Mouse (Mus musculus): ENCODE data around the gene Fxyd1. TPM values are rescaled to one million over a fixed set of nuclear protein-coding genes. Genes with fewer than 3 reads are reported as not detected.

The Fxyd1 gene
- total RNA-seq, 2 experiments from 2014 or later, result 85.4 to 102 TPM

- no peak for DNase-seq
Observed at GRCm38 (mm10) chr7:31052251-31052635, 4.8 kb downstream of the Fxyd1 start.

- no peak for DNase-seq
Observed at GRCm38 (mm10) chr7:31051321-31052021, 5.5 kb downstream of the Fxyd1 start, which contains the start of gene Fxyd7. Fxyd7 (minus strand) TSS chr7:31051467.

DNA sequence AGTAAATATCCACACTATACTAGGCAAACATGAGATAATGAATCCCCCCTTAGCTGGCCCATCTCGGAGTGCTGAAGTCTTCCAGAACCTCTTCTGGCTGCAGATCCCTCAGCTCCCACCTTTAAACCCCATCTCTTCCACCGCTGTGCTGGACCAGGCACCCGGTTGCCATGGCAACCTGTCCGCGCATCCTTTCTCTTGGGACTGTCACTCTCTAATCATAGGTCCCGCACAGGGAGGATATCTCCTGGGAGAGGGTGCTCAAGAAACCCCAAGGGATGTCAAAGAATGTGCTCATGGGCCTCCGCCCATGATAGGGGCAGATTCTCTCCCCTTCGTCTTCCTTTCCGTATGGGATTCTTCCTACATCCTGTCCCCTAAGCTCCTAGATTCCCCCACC, 6.1 kb downstream of the Fxyd1 start:
- DNase-seq, result peak in 1 of 2 experiments; percentile 45

- no peak for DNase-seq
Observed at GRCm38 (mm10) chr7:31050487-31050886, 6.5 kb downstream of the Fxyd1 start.

GRCm38 (mm10) chr7:31049846-31050281, 7.1 kb downstream of the Fxyd1 start:
- peak; percentile 33 to 53 for DNase-seq

DNA sequence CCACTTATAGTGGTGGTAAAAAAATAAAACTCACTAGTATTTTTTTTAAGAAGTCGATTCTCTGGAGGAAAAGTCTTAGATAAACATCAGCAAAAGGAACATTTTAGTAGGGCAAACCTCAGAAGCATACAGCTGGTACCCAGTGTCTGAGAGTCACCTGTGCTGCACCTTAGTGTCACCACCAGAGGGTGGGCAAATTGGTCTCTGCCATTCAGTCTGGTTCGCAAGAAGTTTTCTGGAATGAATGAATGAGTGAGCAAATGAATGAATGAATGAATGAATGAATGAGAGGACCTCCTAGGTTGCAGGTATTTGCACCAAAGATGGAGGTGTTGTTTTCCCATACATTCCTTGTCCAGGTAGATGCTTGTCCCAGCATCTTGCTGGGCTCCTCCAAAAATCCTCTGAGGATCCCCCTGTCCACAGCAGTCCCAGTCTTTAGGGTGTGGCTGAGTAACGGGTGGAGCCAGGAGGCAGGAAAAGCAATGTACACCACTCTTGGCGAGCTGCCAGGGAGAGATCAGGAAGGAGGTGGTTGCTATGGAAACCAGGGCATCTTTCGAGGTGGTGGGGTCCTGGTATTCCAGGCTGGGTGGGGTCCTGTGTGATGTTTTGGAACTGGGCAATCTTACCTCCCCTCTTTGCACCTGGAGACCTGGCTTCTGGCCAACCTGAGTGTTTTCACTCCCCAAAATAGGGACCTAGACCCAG, 7.7 kb downstream of the Fxyd1 start:
- peak in 1 of 2 experiments; percentile 10 for DNase-seq

DNA sequence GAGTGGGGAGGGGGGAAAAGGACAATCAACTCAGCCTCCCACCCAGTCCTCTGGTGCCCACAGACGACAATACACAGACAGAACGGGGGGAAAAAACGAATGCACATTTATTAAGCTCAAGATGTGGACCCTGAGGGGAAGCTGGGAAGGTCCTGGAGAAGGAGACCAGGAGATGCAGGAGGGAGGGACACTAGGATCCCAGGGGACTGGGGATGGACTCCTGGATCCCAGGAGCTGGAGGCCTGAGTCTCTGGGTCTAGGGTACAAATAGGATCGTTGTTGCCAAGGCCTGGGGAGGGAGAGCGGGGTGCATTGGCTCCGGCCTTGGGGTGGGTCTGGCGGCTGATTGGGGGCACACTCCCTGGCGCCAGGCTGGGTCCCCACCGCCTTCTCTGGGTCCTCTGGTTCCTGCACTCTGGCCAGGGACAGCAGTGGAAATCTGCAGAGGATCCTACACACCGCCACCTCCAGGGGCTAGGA, 14.5 kb downstream of the Fxyd1 start, which contains the start of gene Fxyd5:
Fxyd5 (minus strand) TSS at position 51 of the 480 bp plus-strand sequence.
- no peak for DNase-seq

DNA sequence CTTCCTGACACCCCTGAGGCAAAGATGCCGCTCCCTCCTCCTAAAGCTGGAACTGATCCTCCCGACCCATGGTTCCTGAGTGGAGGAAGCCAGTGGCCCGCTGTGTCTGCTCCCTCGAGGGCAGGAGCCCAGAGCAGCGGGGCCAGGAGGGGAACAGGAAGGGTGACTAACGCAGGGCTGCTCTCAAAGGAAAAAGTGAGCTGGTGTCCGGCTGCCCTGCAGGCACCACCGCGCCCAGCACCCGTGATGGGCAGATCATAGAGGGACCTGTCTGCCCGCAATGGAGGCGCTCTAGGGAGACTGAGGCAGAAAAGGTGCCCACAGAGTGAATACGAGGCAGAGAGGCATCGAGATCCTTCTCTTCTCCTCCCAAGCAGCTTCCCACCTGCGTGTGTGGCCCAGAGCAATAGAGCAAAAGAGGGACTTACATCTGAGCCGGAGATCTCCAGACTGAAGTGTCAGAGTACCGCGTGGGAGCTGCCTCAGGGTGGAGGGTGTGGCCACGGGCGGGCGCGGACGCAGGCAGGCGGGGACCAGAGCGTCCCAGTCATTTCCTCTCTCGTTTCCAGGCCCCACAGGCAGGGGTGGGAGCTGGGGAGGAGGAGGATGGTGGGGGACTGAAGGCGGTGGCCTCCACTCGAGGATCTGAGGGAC, 15.2 kb downstream of the Fxyd1 start:
- DNase-seq, result no peak

DNA sequence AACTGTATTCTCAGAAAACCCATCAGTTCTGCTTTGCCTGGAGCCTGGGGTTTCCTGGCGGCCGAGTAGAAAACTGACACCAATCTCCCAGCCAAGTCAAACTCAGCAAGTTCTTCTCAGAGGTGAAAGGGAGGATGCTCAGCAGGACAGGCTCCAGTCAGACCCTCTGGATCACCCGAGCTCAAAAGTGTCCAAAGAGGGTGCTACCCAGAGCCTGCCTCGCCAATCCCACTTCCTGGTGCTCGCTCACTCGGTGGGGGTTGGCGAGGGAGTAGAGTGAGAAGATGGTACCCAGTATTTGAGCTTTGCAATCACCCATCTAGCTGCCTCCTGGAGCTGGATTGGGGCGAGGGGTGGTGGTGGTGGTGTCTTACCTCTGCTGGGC, 16.0 kb downstream of the Fxyd1 start:
- DNase-seq, result no peak

- no peak for DNase-seq
Observed at GRCm38 (mm10) chr7:31040281-31041022, 16.5 kb downstream of the Fxyd1 start.

GRCm38 (mm10) chr7:31039011-31039410, 18.0 kb downstream of the Fxyd1 start:
- no peak for DNase-seq

GRCm38 (mm10) chr7:31037675-31038074, 19.3 kb downstream of the Fxyd1 start:
- no peak for DNase-seq

GRCm38 (mm10) chr7:31036917-31037316, 20.1 kb downstream of the Fxyd1 start:
- no peak for DNase-seq

DNA sequence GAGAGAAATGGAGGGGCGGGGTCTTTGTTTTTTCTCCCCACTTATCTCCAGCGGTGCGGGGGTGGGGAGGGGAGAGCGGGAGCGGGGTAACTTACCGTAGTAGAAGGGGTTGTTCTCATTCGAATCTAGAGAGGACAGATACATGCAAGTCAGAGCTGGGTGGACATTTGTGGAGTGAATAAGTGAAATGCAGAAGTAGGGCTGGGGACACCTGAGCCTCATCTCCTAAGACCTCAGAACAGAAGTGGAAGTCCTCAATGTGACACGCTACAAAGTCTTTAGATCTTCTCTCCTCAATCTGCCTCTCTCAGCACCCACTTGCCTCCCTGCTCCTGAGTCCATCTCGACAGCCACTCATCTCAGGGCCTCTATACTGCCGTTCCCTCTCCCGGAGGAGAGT, 21.7 kb downstream of the Fxyd1 start:
- no peak for DNase-seq

GRCm38 (mm10) chr7:31034789-31035188, 22.2 kb downstream of the Fxyd1 start:
- no peak for DNase-seq

DNA sequence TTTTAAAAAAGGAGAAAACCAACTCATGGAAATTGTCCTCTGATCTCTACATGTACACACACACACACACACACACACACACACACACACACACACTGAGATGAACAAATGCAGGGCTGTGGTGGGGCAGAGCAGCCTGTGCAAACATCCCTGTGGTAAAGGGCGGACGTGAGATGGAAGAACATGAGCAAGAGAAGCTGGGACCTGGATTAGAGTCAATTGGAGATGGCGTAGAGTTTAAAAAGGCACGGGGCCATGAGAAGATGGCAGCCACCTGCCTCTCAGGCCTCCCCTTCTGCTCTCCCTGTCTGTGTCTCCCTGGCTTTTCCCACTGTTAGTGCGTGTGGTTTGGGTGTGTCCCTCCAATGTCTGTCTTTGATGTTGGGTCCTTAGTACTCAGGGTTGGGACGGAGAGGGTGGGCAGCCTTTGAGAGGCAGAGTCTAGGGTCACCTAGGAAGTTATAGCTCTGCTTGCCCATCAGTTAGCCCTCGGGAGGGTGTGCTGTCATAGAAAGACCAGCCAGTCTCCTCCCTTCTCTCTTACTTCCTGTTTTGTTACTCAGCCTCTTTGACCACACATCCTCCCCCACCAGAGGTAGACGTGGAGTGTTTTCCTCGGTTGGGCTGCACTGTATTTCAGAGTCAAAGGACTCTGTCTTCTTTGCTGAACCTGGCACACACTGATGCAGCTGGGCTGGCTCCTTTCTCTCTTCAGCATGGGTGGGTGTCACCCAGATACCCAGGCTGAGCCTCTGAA, 23.4 kb downstream of the Fxyd1 start:
- no peak for DNase-seq

DNA sequence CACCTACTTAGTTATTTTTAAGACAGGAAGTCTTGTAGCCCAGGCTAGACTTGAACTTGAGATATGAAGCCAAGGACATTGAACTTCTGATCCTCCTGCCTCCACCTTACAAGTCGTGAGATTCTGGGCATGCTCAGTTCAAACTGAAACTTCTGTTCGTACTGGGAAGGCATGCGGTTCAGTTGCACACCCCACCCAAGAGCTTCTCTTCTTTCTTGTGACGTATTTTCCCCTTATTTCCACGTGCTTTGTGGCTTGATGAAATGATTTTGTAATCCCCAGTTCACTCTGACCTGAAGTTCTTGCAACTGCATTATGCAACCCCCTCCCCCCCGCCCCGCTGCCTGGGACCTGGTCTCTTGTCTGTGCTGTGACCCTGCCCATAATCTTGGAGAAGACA, 25.3 kb downstream of the Fxyd1 start:
- no peak for DNase-seq

DNA sequence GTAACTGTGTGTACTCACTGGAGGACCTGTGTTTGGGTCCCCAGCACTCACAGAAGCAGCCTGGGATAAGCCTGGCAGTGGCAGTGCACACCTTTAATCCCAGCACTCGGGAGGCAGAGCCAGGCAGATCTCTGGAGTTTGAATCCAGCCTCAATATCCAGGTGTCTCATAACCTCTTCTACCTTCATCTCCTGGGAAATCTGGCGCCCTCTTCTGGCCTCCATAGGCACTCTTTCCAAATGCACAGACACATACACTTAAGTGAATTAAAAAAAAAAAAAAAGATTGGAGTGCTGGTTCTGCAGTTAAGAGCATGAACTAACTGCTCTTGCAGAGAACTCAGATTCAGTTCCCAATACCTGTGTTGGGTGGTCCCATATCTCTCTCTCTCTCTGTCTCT, 26.3 kb downstream of the Fxyd1 start:
- DNase-seq, result no peak

DNA sequence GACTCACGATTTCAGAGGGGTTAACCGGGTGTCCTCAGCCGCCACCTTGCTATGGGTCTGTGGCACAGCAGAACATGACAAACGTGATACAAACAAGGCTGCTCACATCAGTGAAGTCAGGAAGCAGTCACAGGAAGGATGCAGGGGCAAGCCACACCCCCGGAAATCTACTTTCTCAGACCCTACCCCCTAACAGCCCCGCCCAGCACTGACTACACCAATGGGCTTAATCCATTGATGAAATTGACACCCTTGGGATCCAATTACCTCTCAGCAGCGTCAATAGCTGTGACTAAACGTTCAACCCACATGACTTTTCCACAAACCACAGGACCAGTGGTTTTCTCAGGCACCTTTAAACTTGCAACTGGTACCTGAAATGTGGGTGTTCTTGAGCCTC, 28.4 kb downstream of the Fxyd1 start:
- DNase-seq, result no peak

- peak in 1 of 2 experiments; percentile 16 for DNase-seq
Observed at GRCm38 (mm10) chr7:31017104-31017901, 39.7 kb downstream of the Fxyd1 start.

GRCm38 (mm10) chr7:31012971-31013370, 44.0 kb downstream of the Fxyd1 start:
- no peak for DNase-seq
